Mouse (Mus musculus): ENCODE measurements around the gene Slc6a3.

Gene Slc6a3

DNA sequence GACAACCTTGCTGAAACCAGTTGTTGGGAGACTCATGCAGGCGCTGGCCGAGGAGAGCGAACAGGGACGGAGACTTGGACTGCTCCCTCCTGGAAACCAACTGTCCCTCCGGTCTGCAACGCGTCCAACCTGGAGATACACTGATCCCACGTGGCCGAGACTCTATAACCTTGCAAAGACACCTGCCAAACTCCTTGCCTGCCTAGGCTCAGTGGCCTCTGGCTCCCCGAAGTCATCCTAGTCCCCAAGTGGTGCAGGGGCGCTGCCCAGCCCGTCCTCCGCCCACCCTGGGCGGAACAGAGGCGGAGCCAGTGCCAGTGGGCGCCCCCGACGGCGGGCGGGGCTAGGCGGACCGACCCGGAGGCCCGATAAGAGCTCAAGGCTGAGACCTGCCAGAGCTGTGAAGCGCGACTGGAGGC is at the start of gene Slc6a3:
Slc6a3 (plus strand) TSS at position 345 of the 419 bp plus-strand sequence.
- peak; percentile 55 for DNase-seq (ENCODE audit: extremely low spot score)

DNA sequence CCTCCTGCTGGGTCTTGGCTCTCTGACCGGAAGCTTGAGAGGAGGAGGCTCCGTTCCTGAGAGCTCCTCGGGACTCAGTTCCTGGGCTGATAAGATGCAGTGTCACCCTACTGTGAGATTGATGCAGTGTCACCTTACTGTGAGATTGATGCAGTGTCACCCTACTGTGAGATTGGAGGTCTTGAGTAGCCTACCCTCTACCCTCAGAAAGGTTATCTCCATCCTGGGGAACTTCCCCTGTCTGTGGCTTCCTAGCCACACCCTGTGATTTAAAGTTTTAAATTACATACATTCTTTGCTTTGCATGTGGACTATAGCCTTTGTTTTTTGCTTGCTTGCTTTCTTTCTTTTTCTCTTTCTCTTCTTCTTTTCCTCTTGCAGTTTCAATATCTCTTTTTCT is 48.4 kb upstream of the Slc6a3 start:
- DNase-seq (ENCODE audit: extremely low spot score): no peak

GRCm38 (mm10) chr13:73488707-73489106 is 47.8 kb upstream of the Slc6a3 start:
- DNase-seq (ENCODE audit: extremely low spot score): no peak

- DNase-seq (ENCODE audit: extremely low spot score): no peak
Observed at GRCm38 (mm10) chr13:73489986-73490385, 46.6 kb upstream of the Slc6a3 start.

DNA sequence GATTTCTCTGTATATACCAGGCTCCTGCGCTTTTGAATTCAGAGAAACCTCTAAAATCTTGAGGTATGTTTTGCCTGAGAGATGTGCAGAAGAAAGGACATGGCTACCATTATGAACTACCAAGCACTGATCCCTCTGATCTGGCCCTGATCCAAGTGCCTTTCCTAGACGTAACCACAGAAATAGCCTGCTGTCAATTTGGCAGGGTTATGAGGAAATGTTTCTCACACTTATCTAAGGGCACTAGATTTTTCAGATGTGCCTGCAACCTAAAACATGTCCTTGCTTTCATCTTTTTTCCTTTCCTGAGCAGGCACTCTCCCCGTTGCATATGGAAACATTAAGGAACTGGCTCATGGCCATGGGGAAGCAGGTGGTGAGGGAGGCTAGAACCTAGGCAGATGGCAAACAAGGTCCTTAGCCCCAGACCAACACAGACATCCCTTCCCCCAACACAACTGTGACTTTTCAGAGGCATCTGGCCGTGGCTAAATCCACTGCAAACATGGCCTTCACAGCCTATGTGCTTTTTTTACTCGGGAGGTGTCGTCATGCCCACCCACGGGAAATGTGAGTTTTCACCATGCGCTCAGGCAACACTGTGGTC is 45.9 kb upstream of the Slc6a3 start:
- DNase-seq (ENCODE audit: extremely low spot score): no peak

DNA sequence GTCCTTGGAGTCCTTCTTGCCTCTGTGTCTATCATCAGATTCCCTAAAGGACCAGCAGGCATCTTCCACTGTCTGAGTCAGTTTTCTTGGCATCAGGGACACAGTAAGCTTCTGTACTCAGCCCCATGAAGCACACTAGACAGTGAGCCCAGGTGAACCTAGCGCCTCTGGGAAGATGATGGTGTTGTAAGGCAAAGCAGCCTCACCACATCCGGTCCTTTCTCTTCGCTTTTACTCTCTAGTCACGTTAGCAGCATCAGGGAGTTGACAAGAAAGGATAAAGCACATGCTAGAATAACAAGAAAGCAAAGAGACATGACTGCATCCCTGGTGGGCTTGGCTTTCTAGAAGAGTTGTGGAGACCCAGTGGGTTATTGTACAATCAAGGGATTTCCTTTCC is 43.4 kb upstream of the Slc6a3 start:
- DNase-seq (ENCODE audit: extremely low spot score): no peak

GRCm38 (mm10) chr13:73494528-73494927 is 42.0 kb upstream of the Slc6a3 start:
- no peak for DNase-seq (ENCODE audit: extremely low spot score)

- no peak for DNase-seq (ENCODE audit: extremely low spot score)
Observed at GRCm38 (mm10) chr13:73496137-73496536, 40.4 kb upstream of the Slc6a3 start.

DNA sequence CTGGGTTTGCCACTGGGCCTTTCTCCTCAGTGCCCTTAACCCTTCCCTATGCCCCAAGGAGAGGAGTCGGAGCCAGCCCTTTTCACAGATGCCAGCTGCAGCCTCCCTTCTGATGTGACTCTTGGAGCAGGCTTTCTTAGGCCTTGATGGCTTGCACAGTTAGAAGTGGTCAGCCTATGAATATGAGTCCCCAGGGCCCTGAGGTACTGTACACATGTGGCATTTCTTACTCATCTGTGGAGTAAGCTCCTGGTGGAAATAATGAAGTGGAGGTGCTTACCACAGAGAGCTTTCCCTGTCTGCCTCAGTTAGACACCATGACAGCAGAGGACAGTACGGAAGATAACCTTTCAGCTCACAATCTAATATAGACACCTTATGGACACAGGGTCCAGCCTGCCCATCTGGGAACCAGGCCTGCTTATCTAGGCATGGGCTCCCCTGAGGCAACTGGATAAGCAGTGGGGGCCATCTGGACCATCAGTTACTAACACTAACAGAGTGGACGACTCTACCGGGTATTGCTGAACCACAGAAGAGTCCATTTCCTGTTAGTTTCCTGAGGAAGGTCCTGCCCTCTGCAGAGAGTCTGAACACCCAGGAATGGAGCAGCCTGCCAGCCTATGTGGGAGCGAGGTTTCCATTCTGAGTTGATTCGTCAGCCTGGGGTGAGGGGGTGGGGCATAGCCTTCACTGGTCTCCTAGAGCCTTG is 36.5 kb upstream of the Slc6a3 start:
- DNase-seq (ENCODE audit: extremely low spot score): no peak

GRCm38 (mm10) chr13:73502719-73503118 is 33.8 kb upstream of the Slc6a3 start:
- DNase-seq (ENCODE audit: extremely low spot score): no peak

GRCm38 (mm10) chr13:73505686-73506467 is 30.7 kb upstream of the Slc6a3 start:
- peak; percentile 71 for DNase-seq (ENCODE audit: extremely low spot score)

DNA sequence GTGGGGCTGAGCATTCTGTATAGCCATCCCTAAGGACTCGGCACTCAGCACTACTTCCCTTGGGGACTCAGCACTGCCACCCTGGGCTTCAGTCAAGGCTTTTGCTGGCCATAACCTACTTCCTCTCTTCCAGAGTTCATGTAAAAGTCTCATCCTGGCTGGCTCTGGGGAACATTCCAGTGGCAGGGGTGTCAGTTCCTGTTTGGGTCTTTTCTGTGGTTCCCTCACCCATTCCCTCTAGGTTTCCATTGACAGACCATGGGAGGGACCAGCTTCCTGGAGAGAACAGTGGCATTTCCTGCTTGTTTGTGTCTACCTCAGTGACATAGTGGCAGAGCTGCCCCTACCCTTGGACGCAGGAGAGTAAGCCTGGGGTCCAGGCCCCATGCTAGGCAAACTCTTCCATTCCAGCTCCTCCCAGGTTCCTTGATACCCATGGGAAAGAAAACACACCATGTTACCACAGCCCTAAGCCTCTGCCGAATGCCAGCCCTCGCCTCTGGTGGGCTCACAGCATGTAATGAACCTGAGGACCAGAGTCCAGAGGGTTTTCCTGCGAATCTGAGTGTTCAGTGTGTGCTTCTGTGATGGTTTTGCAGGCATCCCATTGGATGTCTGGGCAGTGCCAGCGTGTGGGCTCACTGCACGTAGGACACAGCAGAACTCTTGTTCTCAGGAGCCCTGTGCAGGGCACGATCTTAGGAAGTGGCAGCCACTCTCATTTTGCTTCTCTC is 27.6 kb upstream of the Slc6a3 start:
- no peak for DNase-seq (ENCODE audit: extremely low spot score)

GRCm38 (mm10) chr13:73509869-73510268 is 26.7 kb upstream of the Slc6a3 start:
- no peak for DNase-seq (ENCODE audit: extremely low spot score)

DNA sequence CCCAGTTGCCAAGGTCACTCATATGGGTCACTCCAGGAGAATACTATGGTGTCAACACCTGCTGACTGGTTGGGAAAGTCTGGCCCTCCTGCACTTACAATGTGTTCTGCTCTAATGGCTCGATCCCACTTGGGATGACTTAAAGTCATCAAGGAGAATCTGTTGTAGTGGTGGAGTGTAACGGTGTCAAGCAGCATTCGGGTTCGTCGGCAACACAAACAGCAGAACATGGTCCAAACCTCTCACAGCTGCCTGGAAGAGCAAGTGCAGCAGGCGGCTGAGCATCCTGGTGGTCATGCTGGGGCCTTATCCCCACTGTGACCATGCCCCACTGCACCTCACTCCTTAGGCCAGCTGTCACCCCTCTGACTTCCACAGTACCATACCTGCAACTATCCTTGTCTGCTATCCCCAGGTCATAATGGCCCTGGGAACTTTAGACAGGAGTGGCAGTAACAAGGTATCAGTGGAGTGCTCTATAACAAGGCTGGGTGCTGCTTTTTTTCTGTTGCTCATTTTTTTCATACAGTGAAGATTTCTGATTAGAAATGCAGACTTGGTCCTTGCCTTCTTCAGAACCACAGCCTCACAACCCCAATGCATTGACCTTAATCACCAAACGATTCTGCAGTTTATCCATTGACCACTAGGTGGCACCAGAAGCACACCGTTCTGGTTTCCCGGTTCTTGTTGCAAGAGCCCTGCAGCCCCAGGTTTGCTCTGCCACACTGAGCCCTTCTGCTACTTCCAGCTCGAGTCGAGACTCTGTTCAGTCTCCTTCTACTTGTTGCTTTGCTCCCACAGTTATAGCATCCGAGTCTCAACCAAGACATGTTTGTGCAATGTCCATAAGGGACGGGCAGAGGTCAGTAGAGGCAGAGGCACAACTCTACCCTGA is 23.5 kb upstream of the Slc6a3 start:
- DNase-seq (ENCODE audit: extremely low spot score): peak; percentile 83

DNA sequence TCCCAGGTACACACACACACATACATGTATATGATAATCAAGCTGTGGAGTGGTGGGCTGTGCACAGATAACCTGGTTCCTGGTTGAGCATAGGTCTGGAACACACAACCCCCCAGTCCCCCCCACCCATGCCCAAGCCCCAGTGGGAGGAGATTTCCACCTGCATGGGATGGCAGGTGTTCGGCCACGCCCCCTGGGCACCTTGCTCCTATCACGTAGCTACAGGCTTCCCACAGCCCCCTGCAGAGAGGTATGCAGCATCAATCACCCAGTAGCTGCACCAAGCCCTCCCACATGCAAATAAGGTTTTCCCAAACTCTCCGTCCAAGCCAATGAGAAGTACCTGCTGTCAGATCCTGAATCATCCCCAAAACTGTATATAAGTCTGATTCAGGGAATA is 19.7 kb upstream of the Slc6a3 start:
- no peak for DNase-seq (ENCODE audit: extremely low spot score)

- no peak for DNase-seq (ENCODE audit: extremely low spot score)
Observed at GRCm38 (mm10) chr13:73533716-73534115, 2.8 kb upstream of the Slc6a3 start.

GRCm38 (mm10) chr13:73535287-73535686 is 1.3 kb upstream of the Slc6a3 start:
- DNase-seq (ENCODE audit: extremely low spot score): no peak

DNA sequence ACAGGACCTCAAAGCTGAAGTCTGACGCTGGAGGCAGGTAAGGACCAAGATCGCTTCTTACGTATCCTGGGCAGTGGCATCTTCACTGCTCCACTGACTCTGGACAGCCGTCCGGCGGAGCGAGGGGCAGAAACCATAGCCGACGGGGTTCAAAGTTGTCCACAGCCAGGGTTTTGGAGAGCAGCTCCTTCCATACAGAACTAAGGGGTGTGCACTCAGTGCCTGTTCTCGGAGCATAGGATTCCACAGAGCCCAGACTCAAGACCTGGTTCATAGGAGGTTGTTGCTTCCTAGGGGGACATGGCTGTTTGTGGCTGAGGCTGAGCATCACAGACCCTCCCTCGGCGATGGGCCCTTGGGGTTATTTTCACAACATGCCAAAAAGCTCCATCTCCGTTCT is 277 bp downstream of the Slc6a3 start:
- no peak for DNase-seq (ENCODE audit: extremely low spot score)

DNA sequence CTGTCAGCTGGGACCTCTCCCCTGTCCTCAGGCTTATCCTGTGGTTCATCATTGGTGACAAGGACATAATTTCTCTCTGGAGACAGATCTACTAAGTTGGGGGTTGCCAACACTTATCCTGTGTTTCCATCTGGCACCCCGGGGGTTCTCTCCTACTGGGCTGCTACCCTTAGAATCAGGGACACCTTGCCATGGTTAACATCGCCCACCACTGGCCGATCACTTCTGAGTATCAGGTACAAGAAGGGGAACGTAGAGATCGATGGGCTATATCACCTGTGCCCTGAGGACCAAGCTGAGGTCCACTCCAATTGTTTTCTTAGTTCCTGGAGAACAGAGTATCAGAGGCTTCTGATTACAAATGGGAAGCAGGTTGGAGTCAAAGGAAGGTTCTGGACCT is 27.7 kb downstream of the Slc6a3 start:
- DNase-seq (ENCODE audit: extremely low spot score): no peak

GRCm38 (mm10) chr13:73575051-73575450 is 38.5 kb downstream of the Slc6a3 start:
- no peak for DNase-seq (ENCODE audit: extremely low spot score)

DNA sequence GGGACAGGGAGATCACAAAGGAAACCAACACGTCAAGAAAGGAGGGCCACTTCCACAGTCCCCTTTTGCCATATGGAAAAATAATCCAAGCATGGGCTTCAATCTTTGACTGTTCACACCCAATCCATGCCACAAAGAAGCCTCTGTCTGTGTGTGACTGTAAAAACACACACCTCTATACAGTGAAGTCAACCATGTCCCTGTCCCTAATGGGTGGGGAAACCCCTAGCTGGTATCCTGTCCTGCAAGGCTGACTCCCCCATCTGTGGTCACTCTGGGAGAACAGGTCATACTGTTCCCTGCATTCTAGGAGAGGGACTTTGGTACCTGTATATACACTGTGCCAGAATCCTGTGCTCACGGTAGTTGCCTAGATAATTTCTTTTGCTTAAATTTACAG is 40.7 kb downstream of the Slc6a3 start:
- no peak for DNase-seq (ENCODE audit: extremely low spot score)
